8 mouse cellular contexts compared by ENCODE assay signal in genomic region chr7:141194830-141195229, GRCm38 (mm10). TPM values are rescaled to one million over a fixed set of nuclear protein-coding genes. Genes with fewer than 3 reads are reported as not detected.
A peak's percentile ranks its signal among the peaks of the same experiment; 100 is the strongest.
DNase-seq lines count a peak whose midpoint lies in the region; ATAC-seq and TF ChIP-seq lines count a peak whose summit lies in the region.

No protein-coding gene starts in this region.

- H3K4me3 ChIP-seq in C2C12 (ENCODE audit: insufficient read depth, poor library complexity, severe bottlenecking), result peak overlapping the region; percentile 34
- peak overlapping the region; percentile 84 for H3K4me3 ChIP-seq in bone marrow, adult 2 months (replicated peaks; ENCODE audit: control insufficient read depth, low read depth, low read length)
- peak overlapping the region; percentile 77 for H3K4me3 ChIP-seq in embryonic fibroblast, embryonic 13.5 days (ENCODE audit: insufficient read depth, low read length)
- peak overlapping the region; percentile 90 for H3K4me3 ChIP-seq in heart, embryonic 11.5 days (ENCODE audit: low read depth, low read length)
- H3K4me3 ChIP-seq in kidney, embryonic 16.5 days (ENCODE audit: low read length), result peak overlapping the region; percentile 90
- peak overlapping the region; percentile 93 for H3K4me3 ChIP-seq in liver, embryonic 12.5 days
- peak overlapping the region; percentile 89 for H3K4me3 ChIP-seq in stomach, embryonic 14.5 days (ENCODE audit: low read depth, low read length)

- peak overlapping the region; percentile 84 for H3K27ac ChIP-seq in bone marrow, adult 2 months (ENCODE audit: control insufficient read depth, insufficient read depth, low read depth, low read length, poor library complexity)
- H3K27ac ChIP-seq in embryonic fibroblast, embryonic 13.5 days (ENCODE audit: insufficient read depth, low read length), result peak overlapping the region; percentile 28; the same call in 1 of the 2 replicates
- H3K27ac ChIP-seq in heart, embryonic 11.5 days (ENCODE audit: low read depth, low read length), result peak overlapping the region; percentile 64; the same call in 1 of the 2 replicates
- H3K27ac ChIP-seq in kidney, embryonic 16.5 days (ENCODE audit: low read length), result peak overlapping the region; percentile 83
- H3K27ac ChIP-seq in liver, embryonic 12.5 days, result peak overlapping the region; percentile 95
- H3K27ac ChIP-seq in stomach, embryonic 14.5 days (ENCODE audit: low read length), result peak overlapping the region; percentile 83; the same call in 1 of the 2 replicates

- peaks cover 20% of the 10 kb centered on the region for H3K79me2 ChIP-seq in C2C12 (ENCODE audit: control insufficient read depth, insufficient read depth)

- peak overlapping the region; percentile 95 for H3K9ac ChIP-seq in heart, embryonic 11.5 days (ENCODE audit: low read depth, low read length)
- peak overlapping the region; percentile 70 for H3K9ac ChIP-seq in kidney, embryonic 16.5 days (replicated peaks; ENCODE audit: low read length)
- H3K9ac ChIP-seq in liver, embryonic 12.5 days, result peak overlapping the region; percentile 82
- peak overlapping the region; percentile 45 for H3K9ac ChIP-seq in stomach, embryonic 14.5 days (replicated peaks; ENCODE audit: low read depth, low read length)

- DNase-seq in natural killer cell, adult 2 months (ENCODE audit: low spot score in 2 of 2), result peak; percentile 87 to 95

- peaks cover 14% of the 10 kb centered on the region for H3K36me3 ChIP-seq in C2C12 (ENCODE audit: control insufficient read depth, insufficient read depth)
- H3K36me3 ChIP-seq in heart, embryonic 11.5 days (ENCODE audit: control insufficient read depth, insufficient read depth, low read length), result peaks cover 10% of the 10 kb centered on the region
- H3K36me3 ChIP-seq in kidney, embryonic 16.5 days (ENCODE audit: insufficient read depth, low read length), result peaks cover 25% of the 10 kb centered on the region
- H3K36me3 ChIP-seq in liver, embryonic 12.5 days, result peaks cover 28% of the 10 kb centered on the region
- H3K36me3 ChIP-seq in stomach, embryonic 14.5 days (ENCODE audit: control insufficient read depth, insufficient read depth, low read length), result peaks cover 25% of the 10 kb centered on the region

- H3ac ChIP-seq in C2C12 (ENCODE audit: control insufficient read depth, insufficient read length, low read depth), result peak overlapping the region; percentile 74

- ATAC-seq in heart, embryonic 11.5 days (replicated peaks; ENCODE audit: insufficient number of reproducible peaks, low FRiP score, low TSS enrichment), result no peak
- peak; percentile 21; the same call in 1 of the 2 replicates for ATAC-seq in kidney, embryonic 16.5 days (ENCODE audit: low FRiP score, low TSS enrichment)
- ATAC-seq in liver, embryonic 12.5 days, result peak; percentile 8
- ATAC-seq in stomach, embryonic 14.5 days (ENCODE audit: insufficient number of reproducible peaks, insufficient read depth, low FRiP score, low read depth), result peak; percentile 8; the same call in 1 of the 2 replicates

- no peak for TF ChIP-seq CTCF in C2C12 (IDR thresholded peaks at IDR 0.05; ENCODE audit: control insufficient read depth, insufficient read depth, insufficient read length)
- no peak for TF ChIP-seq CTCF in bone marrow, adult 2 months (IDR thresholded peaks at IDR 0.05; ENCODE audit: control insufficient read depth, insufficient read depth, low read length)
- no peak for TF ChIP-seq CTCF in embryonic fibroblast, embryonic 13.5 days (IDR thresholded peaks at IDR 0.05; ENCODE audit: borderline replicate concordance, insufficient read depth, low read length)

- TF ChIP-seq POLR2A in bone marrow, adult 2 months (IDR thresholded peaks at IDR 0.05; ENCODE audit: borderline replicate concordance, control insufficient read depth, low read depth, low read length), result no peak
- TF ChIP-seq POLR2A in embryonic fibroblast, embryonic 13.5 days (IDR thresholded peaks at IDR 0.05; ENCODE audit: low read depth, low read length), result peak; percentile 48

- H3K79me3 ChIP-seq in C2C12 (ENCODE audit: low read depth), result peaks cover 6% of the 10 kb centered on the region

- no peaks in the 10 kb centered on the region for H3K9me3 ChIP-seq in heart, embryonic 11.5 days (replicated peaks; ENCODE audit: control insufficient read depth, low read length)
- H3K9me3 ChIP-seq in kidney, embryonic 16.5 days (ENCODE audit: low read length), result no peaks in the 10 kb centered on the region
- no peaks in the 10 kb centered on the region for H3K9me3 ChIP-seq in liver, embryonic 12.5 days (replicated peaks)
- no peaks in the 10 kb centered on the region for H3K9me3 ChIP-seq in stomach, embryonic 14.5 days (ENCODE audit: control insufficient read depth, low read depth, low read length)

- H3K4me2 ChIP-seq in heart, embryonic 11.5 days, result peak overlapping the region; percentile 74
- H3K4me2 ChIP-seq in kidney, embryonic 16.5 days (replicated peaks; ENCODE audit: low read depth, low read length), result peak overlapping the region; percentile 97
- peak overlapping the region; percentile 97 for H3K4me2 ChIP-seq in liver, embryonic 12.5 days
- H3K4me2 ChIP-seq in stomach, embryonic 14.5 days (replicated peaks; ENCODE audit: low read depth, low read length), result peak overlapping the region; percentile 85

- peaks cover under 1% of the 10 kb centered on the region for H3K27me3 ChIP-seq in C2C12 (ENCODE audit: control insufficient read depth, insufficient read depth, insufficient read length)
- no peaks in the 10 kb centered on the region for H3K27me3 ChIP-seq in heart, embryonic 11.5 days (ENCODE audit: control insufficient read depth, insufficient read depth, low read length)
- H3K27me3 ChIP-seq in kidney, embryonic 16.5 days (ENCODE audit: insufficient read depth, low read length), result no peaks in the 10 kb centered on the region
- no peaks in the 10 kb centered on the region for H3K27me3 ChIP-seq in liver, embryonic 12.5 days (replicated peaks)
- no peaks in the 10 kb centered on the region for H3K27me3 ChIP-seq in stomach, embryonic 14.5 days (ENCODE audit: control insufficient read depth, insufficient read depth, low read length)

- 3% methylated on average over 28 of the region's 28 CpGs for WGBS in bone marrow, adult 2 months
- under 1% methylated on average over 28 of the region's 28 CpGs for WGBS in heart, embryonic 11.5 days (ENCODE audit: insufficient replicate concordance)
- WGBS in kidney, embryonic 16.5 days, result under 1% methylated on average over 28 of the region's 28 CpGs
- 1% methylated on average over 28 of the region's 28 CpGs for WGBS in liver, embryonic 12.5 days (ENCODE audit: insufficient replicate concordance)
- WGBS in stomach, embryonic 14.5 days, result under 1% methylated on average over 28 of the region's 28 CpGs

- H3K4me1 ChIP-seq in bone marrow, adult 2 months (ENCODE audit: control insufficient read depth, insufficient read depth, low read length), result peaks cover 2% of the 10 kb centered on the region; the same call in 1 of the 2 replicates
- H3K4me1 ChIP-seq in embryonic fibroblast, embryonic 13.5 days (ENCODE audit: control insufficient read depth, insufficient read depth, low read length), result 0 out of 2 replicates have a peak, but pooled peaks cover 2% of the 10 kb centered on the region
- H3K4me1 ChIP-seq in heart, embryonic 11.5 days (ENCODE audit: control insufficient read depth, insufficient read depth, low read length), result peaks cover 16% of the 10 kb centered on the region
- peaks cover 25% of the 10 kb centered on the region for H3K4me1 ChIP-seq in kidney, embryonic 16.5 days (ENCODE audit: insufficient read depth, low read length)
- peaks cover 89% of the 10 kb centered on the region for H3K4me1 ChIP-seq in liver, embryonic 12.5 days
- peaks cover 7% of the 10 kb centered on the region for H3K4me1 ChIP-seq in stomach, embryonic 14.5 days (ENCODE audit: control insufficient read depth, insufficient read depth, low read length)

RNA-seq across cellular contexts. Expression of gene Lrrc56, which starts 0.9 kb away (rescaled TPM):
- 0.32 TPM for polyA plus RNA-seq in C2C12 (2012; fragmentation: generic; extraction: Trizol)
- 2.2 and 3.1 TPM in 2 replicates for polyA plus RNA-seq in bone marrow, adult 2 months (2011; ENCODE audit: insufficient read depth, insufficient read length, low replicate concordance, missing spikeins)
- polyA plus RNA-seq in embryonic fibroblast, embryonic 13.5 days (2011; ENCODE audit: insufficient read length, low read depth, missing spikeins), result 1.9 and 2.4 TPM in 2 replicates
- polyA plus RNA-seq in heart, embryonic 11.5 days (2014; fragmentation: Nextera tagmentation; extraction: Ambion mirVana), result 1.6 TPM in 2 replicates
- 13.5 and 15.1 TPM in 2 replicates for polyA plus RNA-seq in kidney, embryonic 16.5 days (2015; fragmentation: Nextera tagmentation; extraction: Ambion mirVana)
- polyA plus RNA-seq in liver, embryonic 12.5 days (2016; fragmentation: Nextera tagmentation; extraction: Ambion mirVana), result 16.4 and 17.9 TPM in 2 replicates
- polyA plus RNA-seq in stomach, embryonic 14.5 days (2014; fragmentation: Nextera tagmentation; extraction: Ambion mirVana), result 5.3 and 6.1 TPM in 2 replicates

RNA-seq across cellular contexts. Expression of gene Hras, which starts 1.0 kb away (rescaled TPM):
- polyA plus RNA-seq in C2C12 (2012; fragmentation: generic; extraction: Trizol), result 181 TPM
- polyA plus RNA-seq in bone marrow, adult 2 months (2011; ENCODE audit: insufficient read depth, insufficient read length, low replicate concordance, missing spikeins), result 108 and 168 TPM in 2 replicates
- polyA plus RNA-seq in embryonic fibroblast, embryonic 13.5 days (2011; ENCODE audit: insufficient read length, low read depth, missing spikeins), result 54.0 and 62.7 TPM in 2 replicates
- 73.1 and 80.9 TPM in 2 replicates for polyA plus RNA-seq in heart, embryonic 11.5 days (2014; fragmentation: Nextera tagmentation; extraction: Ambion mirVana)
- 40.3 and 78.3 TPM in 2 replicates for polyA plus RNA-seq in kidney, embryonic 16.5 days (2015; fragmentation: Nextera tagmentation; extraction: Ambion mirVana)
- polyA plus RNA-seq in liver, embryonic 12.5 days (2016; fragmentation: Nextera tagmentation; extraction: Ambion mirVana), result 124 and 125 TPM in 2 replicates
- 79.4 and 85.5 TPM in 2 replicates for polyA plus RNA-seq in stomach, embryonic 14.5 days (2014; fragmentation: Nextera tagmentation; extraction: Ambion mirVana)

RNA-seq across cellular contexts. Expression of gene Lmntd2, which starts 19.1 kb away (rescaled TPM):
- polyA plus RNA-seq in C2C12 (2012; fragmentation: generic; extraction: Trizol), result 0.05 TPM
- polyA plus RNA-seq in bone marrow, adult 2 months (2011; ENCODE audit: insufficient read depth, insufficient read length, low replicate concordance, missing spikeins), result 0.47 and 1.9 TPM in 2 replicates
- 0.38 and 0.58 TPM in 2 replicates for polyA plus RNA-seq in embryonic fibroblast, embryonic 13.5 days (2011; ENCODE audit: insufficient read length, low read depth, missing spikeins)
- polyA plus RNA-seq in heart, embryonic 11.5 days (2014; fragmentation: Nextera tagmentation; extraction: Ambion mirVana), result 0.46 and 0.99 TPM in 2 replicates
- polyA plus RNA-seq in kidney, embryonic 16.5 days (2015; fragmentation: Nextera tagmentation; extraction: Ambion mirVana), result 3.9 and 4.4 TPM in 2 replicates
- 0.99 and 1.1 TPM in 2 replicates for polyA plus RNA-seq in liver, embryonic 12.5 days (2016; fragmentation: Nextera tagmentation; extraction: Ambion mirVana)
- polyA plus RNA-seq in stomach, embryonic 14.5 days (2014; fragmentation: Nextera tagmentation; extraction: Ambion mirVana), result 1.7 and 2.3 TPM in 2 replicates

RNA-seq across cellular contexts. Expression of gene Rassf7, which starts 20.8 kb away (rescaled TPM):
- polyA plus RNA-seq in C2C12 (2012; fragmentation: generic; extraction: Trizol), result 25.2 TPM
- polyA plus RNA-seq in bone marrow, adult 2 months (2011; ENCODE audit: insufficient read depth, insufficient read length, low replicate concordance, missing spikeins), result 10.1 and 17.9 TPM in 2 replicates
- 3.9 and 5.8 TPM in 2 replicates for polyA plus RNA-seq in embryonic fibroblast, embryonic 13.5 days (2011; ENCODE audit: insufficient read length, low read depth, missing spikeins)
- 14.3 and 17.5 TPM in 2 replicates for polyA plus RNA-seq in heart, embryonic 11.5 days (2014; fragmentation: Nextera tagmentation; extraction: Ambion mirVana)
- 76.3 and 78.3 TPM in 2 replicates for polyA plus RNA-seq in kidney, embryonic 16.5 days (2015; fragmentation: Nextera tagmentation; extraction: Ambion mirVana)
- 27.3 and 28.3 TPM in 2 replicates for polyA plus RNA-seq in liver, embryonic 12.5 days (2016; fragmentation: Nextera tagmentation; extraction: Ambion mirVana)
- 57.2 and 59.2 TPM in 2 replicates for polyA plus RNA-seq in stomach, embryonic 14.5 days (2014; fragmentation: Nextera tagmentation; extraction: Ambion mirVana)

RNA-seq across cellular contexts. Expression of gene Rnh1, which starts 22.2 kb away (rescaled TPM):
- 251 TPM for polyA plus RNA-seq in C2C12 (2012; fragmentation: generic; extraction: Trizol)
- 17.8 and 27.6 TPM in 2 replicates for polyA plus RNA-seq in bone marrow, adult 2 months (2011; ENCODE audit: insufficient read depth, insufficient read length, low replicate concordance, missing spikeins)
- polyA plus RNA-seq in embryonic fibroblast, embryonic 13.5 days (2011; ENCODE audit: insufficient read length, low read depth, missing spikeins), result 108 and 119 TPM in 2 replicates
- 95.3 and 103 TPM in 2 replicates for polyA plus RNA-seq in heart, embryonic 11.5 days (2014; fragmentation: Nextera tagmentation; extraction: Ambion mirVana)
- 141 and 155 TPM in 2 replicates for polyA plus RNA-seq in kidney, embryonic 16.5 days (2015; fragmentation: Nextera tagmentation; extraction: Ambion mirVana)
- 55.0 and 65.0 TPM in 2 replicates for polyA plus RNA-seq in liver, embryonic 12.5 days (2016; fragmentation: Nextera tagmentation; extraction: Ambion mirVana)
- 165 and 181 TPM in 2 replicates for polyA plus RNA-seq in stomach, embryonic 14.5 days (2014; fragmentation: Nextera tagmentation; extraction: Ambion mirVana)

Comparison
In these comparisons a context has a peak if more than half of its experiments do, and no peak if none do; other contexts are left out.
1. H3K4me3 ChIP-seq: peak in every context shown above with its lines; median percentile 93 in liver, embryonic 12.5 days; 90 in heart, embryonic 11.5 days; 90 in kidney, embryonic 16.5 days; 89 in stomach, embryonic 14.5 days; 84 in bone marrow, adult 2 months; 77 in embryonic fibroblast, embryonic 13.5 days; 34 in C2C12.
2. H3K27ac ChIP-seq: peak in every context shown above with its lines; median percentile 95 in liver, embryonic 12.5 days; 84 in bone marrow, adult 2 months; 83 in kidney, embryonic 16.5 days; 83 in stomach, embryonic 14.5 days; 64 in heart, embryonic 11.5 days; 28 in embryonic fibroblast, embryonic 13.5 days.
3. H3K9ac ChIP-seq: peak in every context shown above with its lines; median percentile 95 in heart, embryonic 11.5 days; 82 in liver, embryonic 12.5 days; 70 in kidney, embryonic 16.5 days; 45 in stomach, embryonic 14.5 days.